Mouse (Mus musculus) brain, embryonic 14.5 days (tissue): Measurements from ENCODE around the gene Entpd6.
A peak's percentile ranks its signal among the peaks of the same experiment; 100 is the strongest.

Source experiments
- CTCF ChIP-seq: fragments of 200-500 bp; IDR thresholded peaks from 2 replicates; pipeline ENCODE4 v1.5.1; 2012; ENCODE audit warnings: inconsistent platforms, mild to moderate bottlenecking, moderate library complexity, borderline replicate concordance; ENCODE audit not compliant: insufficient read depth, insufficient read length; ENCODE audit errors: extremely low read depth
- POLR2A ChIP-seq: fragments of 200-500 bp; IDR thresholded peaks from 2 replicates; pipeline ENCODE4 v1.6.1; 2012; ENCODE audit warnings: mild to moderate bottlenecking, inconsistent platforms, borderline replicate concordance; ENCODE audit not compliant: poor library complexity, insufficient read depth, insufficient read length, severe bottlenecking; ENCODE audit errors: extremely low read depth

DNA sequence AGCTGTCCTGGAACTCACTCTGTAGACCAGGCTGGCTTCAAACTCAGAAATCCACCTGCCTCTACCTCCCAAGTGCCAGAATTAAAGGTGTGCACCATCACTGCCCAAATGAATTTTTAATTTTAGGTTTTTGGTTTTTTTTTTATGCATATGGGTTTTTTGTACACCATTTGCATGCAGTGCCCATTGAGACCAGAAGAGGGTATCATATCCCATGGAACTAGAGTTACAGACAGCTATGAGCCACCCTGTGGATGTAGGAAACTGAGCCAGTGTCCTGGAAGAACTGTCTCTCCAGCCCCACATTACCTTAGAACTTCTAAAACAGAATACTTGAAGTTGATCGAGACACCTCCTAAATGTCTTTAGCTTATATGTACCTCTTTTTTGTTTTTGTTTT, 54.2 kb downstream of the Entpd6 start:
- TF ChIP-seq POLR2A = no peak
- peak; percentile 36; the same call in 1 of the 2 replicates for TF ChIP-seq CTCF
